Mouse (Mus musculus) heart, adult 18-20 months (tissue): ENCODE measurements around the gene 1520401A03Rik. TPM values are rescaled to one million over a fixed set of nuclear protein-coding genes. Genes with fewer than 3 reads are reported as not detected.

ENCODE experiments used
- DNase-seq, 2 experiments: peaks; one replicate each; pipeline ENCODE4 v3.0.0; 2021 to 2022; ENCODE audit warnings: mixed read lengths in 1 of 2
- total RNA-seq, 2 experiments: library from RNA; stranded (reverse); gene quantifications; 2 replicates each; pipeline ENCODE4 v1.2.3; 2021

The 1520401A03Rik gene
- total RNA-seq, 2 experiments from 2014 or later: not detected

GRCm38 (mm10) chr17:23742941-23743340 is 20.4 kb upstream of the 1520401A03Rik start:
- DNase-seq: no peak

GRCm38 (mm10) chr17:23742210-23742793 is 19.7 kb upstream of the 1520401A03Rik start:
- no peak for DNase-seq

DNA sequence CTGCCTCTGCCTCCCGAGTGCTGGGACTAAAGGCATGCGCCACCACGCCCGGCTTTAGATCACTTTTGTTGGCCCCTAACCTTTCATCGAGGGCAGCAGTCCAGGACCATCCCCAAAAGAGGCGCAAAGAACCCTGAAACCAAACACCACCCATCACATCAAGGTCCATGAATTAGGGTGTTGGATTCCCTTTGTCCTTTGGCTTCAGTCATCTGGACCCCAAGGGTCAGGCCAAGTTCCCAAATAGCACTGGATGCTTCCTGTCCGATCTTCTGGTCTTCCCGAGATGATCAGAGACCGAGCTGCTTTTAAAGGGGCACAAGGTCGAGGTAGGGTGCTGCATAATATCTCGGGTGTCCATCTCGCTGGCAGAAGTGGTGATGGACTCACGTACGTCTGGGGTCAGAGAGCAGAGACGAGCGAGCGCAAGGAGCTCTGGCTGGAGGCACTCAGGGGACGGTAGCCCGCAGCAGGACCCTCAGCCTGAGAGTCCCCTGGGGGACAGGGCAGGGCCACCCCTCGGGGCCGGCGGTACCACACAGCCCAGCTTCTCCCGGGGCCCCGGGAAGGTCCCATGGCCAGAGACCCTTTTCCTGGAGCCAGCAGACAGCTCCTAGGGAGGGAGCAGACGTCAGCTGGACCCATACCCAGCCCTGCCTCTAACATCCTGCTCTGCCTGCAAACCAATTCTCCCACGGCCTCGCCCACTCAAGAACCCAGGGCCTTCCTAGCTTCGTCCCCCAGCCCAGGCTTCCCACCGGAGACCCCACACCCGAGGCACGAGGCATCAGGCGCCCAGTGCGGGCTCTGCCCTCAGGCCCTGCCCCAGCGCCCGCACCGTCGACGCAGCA is 19.0 kb upstream of the 1520401A03Rik start:
- no peak for DNase-seq

DNA sequence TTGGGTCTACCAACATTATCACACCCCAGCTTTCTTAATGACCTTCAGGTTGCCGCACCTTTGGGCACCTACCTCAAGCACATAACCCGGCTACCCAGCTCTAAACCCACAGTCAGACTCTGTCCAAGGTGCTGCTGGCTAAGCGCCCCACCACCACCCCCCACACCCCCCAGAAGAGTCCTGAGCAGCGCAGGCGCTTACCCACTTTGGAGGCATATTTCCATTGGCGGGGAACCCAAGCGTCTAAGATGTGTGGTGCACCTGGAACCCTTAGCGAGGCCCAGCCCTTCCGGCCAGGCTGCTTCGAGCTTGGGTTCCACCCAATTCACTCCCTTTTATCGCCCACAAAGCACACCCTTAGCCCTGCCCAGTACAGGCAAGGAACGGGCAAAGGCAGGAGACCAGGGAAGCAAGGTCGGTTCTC is 18.0 kb upstream of the 1520401A03Rik start, which contains the start of gene Paqr4:
Paqr4 (minus strand) TSS at position 270 of the 424 bp plus-strand sequence.
- DNase-seq: no peak

GRCm38 (mm10) chr17:23740136-23740584 is 17.6 kb upstream of the 1520401A03Rik start:
- peak; percentile 92 to 96 for DNase-seq

GRCm38 (mm10) chr17:23739202-23740135 is 16.9 kb upstream of the 1520401A03Rik start:
- peak in 1 of 2 experiments; percentile 49 for DNase-seq

DNA sequence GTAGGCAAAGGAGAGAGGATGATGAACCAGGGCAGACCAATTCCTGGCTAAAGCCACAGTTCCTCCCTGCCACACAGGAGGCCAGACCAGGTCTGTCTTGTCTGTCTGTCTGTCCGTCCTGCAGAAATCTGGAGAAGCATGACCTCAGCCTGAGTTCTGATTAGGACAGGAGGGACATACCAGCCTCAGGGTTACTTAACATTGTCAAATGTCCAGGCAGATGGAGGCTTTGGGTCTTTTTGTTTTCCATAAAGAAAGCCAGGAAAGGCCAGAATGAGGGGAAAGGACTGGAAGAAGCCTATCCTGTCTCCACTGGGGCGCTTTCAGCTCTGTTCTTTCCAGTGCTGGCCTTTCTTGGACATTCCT is 16.2 kb upstream of the 1520401A03Rik start:
- no peak for DNase-seq

GRCm38 (mm10) chr17:23737493-23738445 is 15.2 kb upstream of the 1520401A03Rik start:
- DNase-seq: no peak

GRCm38 (mm10) chr17:23734341-23734740 is 11.8 kb upstream of the 1520401A03Rik start:
- no peak for DNase-seq

DNA sequence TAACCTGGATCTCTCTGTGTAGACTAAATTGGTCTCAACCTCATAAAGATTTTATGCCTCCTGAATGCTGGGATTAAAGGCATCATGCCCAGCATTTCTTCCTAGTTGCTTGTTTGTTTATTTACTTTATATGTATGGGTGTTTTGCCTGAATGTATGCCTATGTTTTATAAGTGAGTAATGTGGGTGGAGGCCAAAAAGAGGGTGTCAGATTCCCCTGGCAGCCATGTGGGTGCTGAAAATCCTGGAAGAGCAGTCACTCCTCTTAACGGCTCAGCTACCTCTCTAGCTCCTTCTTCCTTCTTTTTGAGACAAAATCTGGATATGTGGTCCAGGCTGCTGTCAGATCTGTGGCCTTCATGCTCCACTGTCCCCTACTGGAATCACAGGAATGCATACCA is 7.9 kb upstream of the 1520401A03Rik start:
- no peak for DNase-seq

DNA sequence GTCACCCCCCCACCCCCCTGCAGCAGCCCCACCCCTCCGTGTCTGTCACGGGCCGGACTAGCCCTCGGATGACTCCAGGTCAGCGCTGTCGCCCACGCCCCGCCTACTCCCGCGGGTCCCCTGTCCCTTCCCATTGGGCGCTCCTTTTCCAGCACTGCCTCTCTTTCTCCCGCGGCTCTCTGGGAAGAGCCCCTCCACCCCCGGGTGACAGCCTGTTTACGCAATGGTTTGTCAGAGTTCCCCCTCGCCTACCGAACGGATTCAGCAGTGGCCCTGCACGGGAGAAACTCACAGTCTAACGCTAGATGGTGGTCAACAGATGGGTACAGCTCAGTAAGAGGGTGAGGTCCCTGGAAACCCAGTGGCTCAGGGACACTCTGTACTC is 4.2 kb upstream of the 1520401A03Rik start:
- peak; percentile 82 to 92 for DNase-seq

GRCm38 (mm10) chr17:23725999-23726757 is 3.6 kb upstream of the 1520401A03Rik start, which contains the start of gene Pkmyt1:
Gene Pkmyt1 (plus strand): TSS chr17:23726336.
- peak; percentile 97 for DNase-seq

GRCm38 (mm10) chr17:23725477-23725876 is 2.9 kb upstream of the 1520401A03Rik start:
- DNase-seq: no peak

DNA sequence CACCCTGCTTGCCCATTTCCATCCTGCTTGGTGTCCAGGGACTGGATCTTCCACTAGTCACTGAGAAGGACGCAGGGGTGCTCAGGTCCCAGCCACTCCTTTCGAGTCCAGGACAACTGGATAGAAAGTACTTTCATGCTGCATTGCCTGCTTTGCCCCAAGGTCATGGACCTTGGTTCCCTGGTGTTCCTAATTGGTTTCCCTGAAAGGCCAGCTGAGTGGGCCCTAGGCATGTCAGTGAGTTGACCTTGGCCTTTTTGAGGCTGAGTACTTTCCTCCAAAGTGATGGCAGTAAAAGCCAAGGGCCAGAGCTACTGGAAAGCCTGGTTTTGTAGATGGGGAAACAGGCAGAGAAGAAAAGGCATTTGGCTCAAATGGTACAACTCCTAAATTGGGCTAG is 697 bp downstream of the 1520401A03Rik start:
- DNase-seq: no peak

- no peak for DNase-seq
These were observed 3.1 kb downstream of the 1520401A03Rik start for GRCm38 (mm10) chr17:23719455-23719854.

DNA sequence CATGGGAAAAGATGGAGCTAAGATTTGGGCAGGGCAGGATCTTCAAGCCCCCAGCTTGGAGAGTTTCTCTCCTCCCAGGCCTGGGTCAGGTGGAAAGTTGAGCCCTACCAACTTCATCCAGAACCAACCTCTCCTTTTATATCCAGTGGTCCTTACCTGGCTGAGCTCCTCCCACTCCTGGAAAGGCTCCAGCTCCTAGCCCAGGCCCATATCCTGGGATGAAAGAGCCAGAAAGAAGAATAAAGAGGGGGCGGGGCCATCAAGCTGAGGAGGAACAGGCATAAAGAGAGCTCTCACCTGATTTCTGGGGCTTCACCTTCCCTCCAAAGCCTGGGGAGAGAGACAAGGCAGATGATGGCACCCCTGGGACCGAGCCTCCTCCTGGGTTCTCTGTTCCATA is 5.6 kb downstream of the 1520401A03Rik start:
- no peak for DNase-seq

GRCm38 (mm10) chr17:23706212-23706611 is 16.4 kb downstream of the 1520401A03Rik start:
- DNase-seq: peak; percentile 58 to 82

DNA sequence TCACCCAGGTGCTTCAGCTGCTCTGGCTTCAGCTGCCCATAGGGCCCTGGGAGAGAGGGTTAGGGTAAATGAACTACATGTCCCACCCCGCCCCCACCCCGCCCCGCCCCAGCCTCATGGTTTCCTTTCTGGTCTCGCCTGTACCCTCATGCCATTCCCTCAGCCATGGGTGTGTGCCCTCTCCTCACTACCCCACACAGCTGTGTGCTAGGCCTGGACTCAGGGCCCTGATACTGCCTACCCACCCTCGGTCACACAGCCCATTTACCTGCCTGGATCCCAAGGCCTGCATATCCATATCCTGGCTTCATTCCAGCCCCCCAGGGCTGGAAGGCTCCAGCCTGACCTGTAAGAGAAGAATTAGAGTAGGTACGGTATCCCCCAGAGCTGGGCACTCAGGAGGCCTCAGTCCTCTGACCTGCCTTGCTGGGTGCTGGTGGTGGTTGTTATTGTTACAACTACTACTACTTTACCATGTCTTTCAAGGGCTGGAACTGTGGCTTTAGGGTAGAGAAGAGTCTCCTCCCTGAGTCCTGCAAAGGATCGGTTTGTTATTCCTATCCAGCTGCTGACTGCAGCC is 17.0 kb downstream of the 1520401A03Rik start:
- DNase-seq: no peak

GRCm38 (mm10) chr17:23704741-23705140 is 17.8 kb downstream of the 1520401A03Rik start:
- no peak for DNase-seq

DNA sequence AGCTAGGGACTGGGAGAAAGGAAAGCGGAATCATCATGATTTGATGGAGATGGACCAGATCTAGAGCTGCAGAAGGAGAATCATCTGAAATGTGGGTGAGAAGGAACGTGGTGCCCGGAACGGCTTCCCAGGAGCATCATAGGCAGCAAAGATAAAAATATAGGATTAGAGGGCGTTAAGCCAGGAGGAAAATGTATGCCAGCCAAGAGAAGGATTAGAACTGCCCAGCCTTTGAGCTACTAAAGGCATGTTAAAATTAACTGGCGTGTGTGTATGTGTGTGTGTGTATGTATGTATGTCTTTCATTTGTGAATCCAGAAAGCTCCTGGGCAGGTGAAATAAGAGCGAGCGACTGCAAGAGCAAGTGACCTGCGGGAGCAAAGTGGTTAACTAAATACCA is 19.3 kb downstream of the 1520401A03Rik start:
- no peak for DNase-seq
